Mouse (Mus musculus): ENCODE data around the gene Zfp870. TPM values are rescaled to one million over a fixed set of nuclear protein-coding genes. Genes with fewer than 3 reads are reported as not detected.

Zfp870 gene
- 1 to 10 TPM; 8.4 to 8.9 TPM for total RNA-seq (2021)

GRCm38 (mm10) chr17:32891239-32892180, at the start of gene Zfp870:
TSS of gene Zfp870 (minus strand) at chr17:32891642.
- intact Hi-C loops (cut with DNase I): no loop called here
- peak; percentile 86 to 87 for DNase-seq (ENCODE audit: low spot score in 2 of 2)

GRCm38 (mm10) chr17:32939831-32940230, 48.4 kb upstream of the Zfp870 start:
- intact Hi-C loops (cut with DNase I): no loop called here
- no peak for DNase-seq (ENCODE audit: low spot score in 2 of 2)

DNA sequence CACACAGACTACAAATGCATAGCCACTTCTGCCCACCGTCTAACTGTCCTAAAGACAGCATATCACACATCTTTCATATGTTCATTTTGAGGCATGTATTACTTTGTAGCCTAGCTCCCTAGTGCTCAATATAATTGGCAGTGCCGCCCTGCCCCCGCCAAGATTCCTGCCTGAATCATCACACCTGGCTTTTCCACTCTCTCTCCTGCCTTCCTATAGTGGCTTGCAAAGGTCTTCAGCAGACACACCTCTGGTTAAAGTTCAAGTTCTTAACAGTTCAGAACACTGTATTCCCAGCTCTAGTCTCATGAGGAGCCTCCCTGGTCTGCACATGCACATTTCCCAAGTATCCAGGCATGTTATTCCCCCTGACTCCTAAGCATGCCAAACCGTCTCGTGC, 36.4 kb upstream of the Zfp870 start:
- intact Hi-C loops (cut with DNase I): no loop called here
- DNase-seq (ENCODE audit: low spot score in 2 of 2): no peak

DNA sequence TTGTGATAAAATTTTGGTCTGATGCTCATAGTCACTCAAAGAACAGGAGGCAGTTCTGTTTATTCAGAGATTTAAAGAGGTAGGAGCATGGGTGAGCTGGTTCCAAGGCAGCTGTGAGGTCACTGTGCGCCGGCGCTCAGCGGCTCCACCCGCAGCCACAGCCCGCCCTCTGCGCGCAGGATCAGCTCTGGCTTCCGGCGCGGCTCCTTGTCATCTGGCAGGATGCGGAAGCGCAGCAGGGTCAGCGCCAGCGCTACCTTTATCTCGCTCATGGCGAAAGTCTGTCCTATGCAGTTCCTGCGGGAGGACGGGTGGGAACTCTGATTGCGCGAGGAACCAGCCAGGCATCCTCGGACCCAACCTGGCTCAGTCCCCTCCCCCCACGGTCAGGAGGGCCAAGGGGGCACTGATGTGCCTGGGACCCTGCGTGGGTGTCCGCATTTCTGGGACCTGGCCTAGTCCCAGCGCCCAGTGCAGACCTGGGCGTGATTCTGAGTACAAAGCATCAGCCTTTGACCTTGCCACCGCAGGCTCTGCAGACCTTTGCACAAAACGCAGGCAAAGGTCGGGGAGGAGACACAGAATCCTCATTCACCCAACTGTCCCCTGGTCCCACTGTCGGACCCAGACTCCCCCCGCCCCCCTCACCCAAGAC, 33.3 kb upstream of the Zfp870 start:
- intact Hi-C loops (cut with DNase I): no loop called here

GRCm38 (mm10) chr17:32923681-32924080, 32.2 kb upstream of the Zfp870 start:
- intact Hi-C loops (cut with DNase I): no loop called here
- no peak for DNase-seq (ENCODE audit: low spot score in 2 of 2)

More for the DNA sequence above, 33.3 kb upstream of the Zfp870 start:
- peak; percentile 51 to 67 for DNase-seq (ENCODE audit: low spot score in 2 of 2)

- intact Hi-C loops (cut with DNase I): no loop called here
Measured at GRCm38 (mm10) chr17:32919123-32919522, 27.7 kb upstream of the Zfp870 start.

DNA sequence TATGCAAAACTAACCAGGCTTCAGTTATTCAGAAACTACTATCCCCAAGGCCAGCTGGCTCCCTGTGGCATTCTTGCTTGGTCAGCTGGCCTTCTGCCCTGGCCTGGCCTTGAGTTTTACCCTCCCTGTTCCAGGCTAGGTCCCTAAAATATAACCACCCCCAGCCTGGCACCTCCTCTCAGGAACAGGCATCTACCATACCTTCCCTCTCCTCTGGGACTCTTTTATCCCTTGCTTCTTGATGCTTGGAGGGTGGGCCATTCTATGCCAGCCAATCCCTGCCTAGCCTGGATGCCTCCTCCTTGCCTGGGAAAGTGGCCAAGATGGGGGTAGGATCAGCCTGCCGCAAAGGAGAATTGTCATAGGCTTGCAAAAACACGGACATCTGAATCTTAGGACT, 25.7 kb upstream of the Zfp870 start, which contains the start of gene Cyp4f14:
Cyp4f14 (minus strand) TSS at position 212 of the 400 bp plus-strand sequence.
- no peak for DNase-seq (ENCODE audit: low spot score in 2 of 2)
- intact Hi-C loops (cut with DNase I): no loop called here

More at GRCm38 (mm10) chr17:32919123-32919522, 27.7 kb upstream of the Zfp870 start:
- no peak for DNase-seq (ENCODE audit: low spot score in 2 of 2)

- DNase-seq (ENCODE audit: low spot score in 2 of 2): no peak
- intact Hi-C loops (cut with DNase I): no loop called here
Measured at GRCm38 (mm10) chr17:32916075-32916474, 24.6 kb upstream of the Zfp870 start.

DNA sequence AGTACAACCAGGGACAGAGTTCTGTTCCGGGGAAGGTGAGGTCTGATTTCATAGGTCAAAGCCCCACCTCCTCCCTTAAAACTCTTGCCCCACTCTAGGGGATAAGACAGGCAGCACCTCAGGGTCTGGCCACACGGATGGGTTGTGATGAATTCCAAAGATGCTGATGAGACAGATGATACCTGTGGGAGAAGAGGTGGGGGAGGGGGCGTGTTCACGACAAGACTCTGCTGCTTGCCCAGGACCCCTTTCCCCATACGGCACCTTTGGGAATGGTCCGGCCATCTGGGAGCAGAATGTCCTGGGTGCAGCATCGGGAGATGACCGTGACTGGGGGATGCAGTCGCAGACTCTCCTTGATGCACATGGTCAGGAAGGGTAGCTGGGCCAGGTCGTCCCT, 14.7 kb upstream of the Zfp870 start:
- no peak for DNase-seq (ENCODE audit: low spot score in 2 of 2)
- intact Hi-C loops (cut with DNase I): loop anchor here (5.0 kb wide), 1 partner anchor 46 kb away; no protein-coding TSS in a partner anchor

GRCm38 (mm10) chr17:32905239-32905638, 13.8 kb upstream of the Zfp870 start:
- intact Hi-C loops (cut with DNase I): loop anchor here (5.0 kb wide), 1 partner anchor 47 kb away; no protein-coding TSS in a partner anchor
- no peak for DNase-seq (ENCODE audit: low spot score in 2 of 2)

- no peak for DNase-seq (ENCODE audit: low spot score in 2 of 2)
- intact Hi-C loops (cut with DNase I): no loop called here
Measured at GRCm38 (mm10) chr17:32904414-32904813, 13.0 kb upstream of the Zfp870 start.

GRCm38 (mm10) chr17:32901751-32902525, 10.5 kb upstream of the Zfp870 start:
- no peak for DNase-seq (ENCODE audit: low spot score in 2 of 2)
- intact Hi-C loops (cut with DNase I): no loop called here

GRCm38 (mm10) chr17:32895421-32895820, 4.0 kb upstream of the Zfp870 start:
- intact Hi-C loops (cut with DNase I): no loop called here
- DNase-seq (ENCODE audit: low spot score in 2 of 2): no peak

DNA sequence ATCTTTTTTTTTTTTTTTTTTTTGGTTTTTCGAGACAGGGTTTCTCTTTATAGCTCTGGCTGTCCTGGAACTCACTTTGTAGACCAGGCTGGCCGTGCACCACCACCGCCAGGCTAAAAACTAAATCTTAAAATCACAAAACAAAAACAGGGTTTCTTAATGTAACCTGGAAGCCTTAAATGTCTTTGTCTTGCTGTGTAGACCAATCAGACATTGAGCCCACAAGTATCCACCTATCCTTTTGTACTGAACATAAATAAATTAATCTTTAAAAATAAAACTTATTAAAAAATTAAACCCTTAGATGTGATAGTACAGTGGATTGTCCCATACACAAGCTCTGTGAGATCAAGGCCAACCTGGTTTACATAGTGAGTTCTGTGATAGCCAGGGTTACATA, 2.5 kb upstream of the Zfp870 start:
- intact Hi-C loops (cut with DNase I): no loop called here
- DNase-seq (ENCODE audit: low spot score in 2 of 2): no peak

GRCm38 (mm10) chr17:32890852-32891238, 597 bp downstream of the Zfp870 start:
- intact Hi-C loops (cut with DNase I): no loop called here
- DNase-seq (ENCODE audit: low spot score in 2 of 2): no peak

DNA sequence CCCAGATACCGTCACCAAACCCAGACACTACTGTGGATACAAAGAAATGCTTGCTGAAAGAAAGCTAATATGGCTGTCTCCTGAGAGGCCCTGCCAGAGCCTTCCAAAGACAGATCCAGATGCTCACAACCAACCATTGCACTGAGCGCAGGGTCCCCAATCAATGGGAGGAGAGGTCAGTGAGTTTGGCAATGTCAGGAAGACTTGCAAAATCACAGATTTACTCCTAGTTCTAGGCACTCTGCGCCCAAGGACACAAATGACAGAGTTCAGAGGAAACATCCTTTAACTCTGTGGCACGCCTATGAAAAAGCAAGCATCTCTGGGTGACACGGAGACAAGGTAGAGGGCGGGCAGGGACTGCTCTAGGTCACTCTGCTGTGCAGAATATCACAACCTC, 1.8 kb downstream of the Zfp870 start:
- intact Hi-C loops (cut with DNase I): no loop called here
- DNase-seq (ENCODE audit: low spot score in 2 of 2): no peak

- DNase-seq (ENCODE audit: low spot score in 2 of 2): no peak
Measured at GRCm38 (mm10) chr17:32880320-32881218, 10.9 kb downstream of the Zfp870 start.

DNA sequence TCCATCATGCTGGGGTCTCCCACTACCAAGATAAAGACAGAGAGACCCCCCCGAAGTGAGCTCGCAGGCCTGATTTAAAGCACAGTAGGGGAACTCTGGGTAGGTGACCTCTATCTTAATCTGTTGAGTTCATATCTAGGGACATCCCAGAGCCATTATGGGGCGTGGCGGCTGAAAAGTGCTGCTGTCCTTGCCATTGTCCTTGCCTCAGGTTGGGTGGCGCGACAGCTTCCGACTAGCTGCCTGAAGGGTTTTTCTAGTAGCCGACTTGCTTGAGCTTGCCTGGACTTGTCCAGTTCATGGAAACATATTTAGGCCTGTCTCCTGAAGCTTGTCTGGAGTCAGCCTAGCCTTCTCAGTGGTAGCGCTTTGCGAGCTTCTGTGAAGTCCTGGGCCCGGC, 12.7 kb downstream of the Zfp870 start:
- no peak for DNase-seq (ENCODE audit: low spot score in 2 of 2)
- intact Hi-C loops (cut with DNase I): no loop called here

More at GRCm38 (mm10) chr17:32880320-32881218, 10.9 kb downstream of the Zfp870 start:
- intact Hi-C loops (cut with DNase I): no loop called here
